Mouse (Mus musculus) hematopoietic multipotent progenitor cell, adult 10-12 weeks (in vitro differentiated cells): ENCODE results near the gene Olfr549. TPM values are rescaled to one million over a fixed set of nuclear protein-coding genes. Genes with fewer than 3 reads are reported as not detected.

ENCODE experiments used
- polyA plus RNA-seq: library from polyadenylated mRNA; stranded (reverse); fragments of >175 nt; gene quantifications from 2 replicates; pipeline ENCODE4 v1.2.3, GENCODE M21; 2012; ENCODE audit warnings: low replicate concordance

The Olfr549 gene
- polyA plus RNA-seq = not detected in 2 replicates

DNA sequence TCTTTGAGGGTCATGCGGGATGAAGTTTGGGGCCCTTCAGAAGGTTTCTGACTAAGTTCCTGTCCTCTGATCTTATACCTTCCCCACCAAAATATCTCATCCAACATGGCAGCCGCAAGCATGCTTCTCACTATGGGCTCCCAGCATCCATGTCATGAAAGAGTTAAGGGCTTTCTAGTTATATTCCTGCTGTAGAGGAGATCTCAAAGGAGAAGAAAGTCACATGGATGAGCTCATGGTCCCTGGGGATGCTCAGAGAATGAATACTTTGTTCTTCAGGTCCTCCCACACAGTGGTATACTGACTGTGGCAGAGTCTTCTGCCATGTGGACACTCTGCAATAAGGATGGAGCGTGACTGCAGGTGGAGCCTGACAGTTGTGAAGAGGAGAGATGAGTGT lies at the start of gene Olfr549:
TSS of gene Olfr549 (plus strand) at position 301 of the 400 bp plus-strand sequence.

GRCm38 (mm10) chr7:102534449-102534848 lies 15.2 kb upstream of the Olfr549 start, which contains the start of gene Olfr547:
Gene Olfr547 (plus strand): TSS chr7:102534749.

DNA sequence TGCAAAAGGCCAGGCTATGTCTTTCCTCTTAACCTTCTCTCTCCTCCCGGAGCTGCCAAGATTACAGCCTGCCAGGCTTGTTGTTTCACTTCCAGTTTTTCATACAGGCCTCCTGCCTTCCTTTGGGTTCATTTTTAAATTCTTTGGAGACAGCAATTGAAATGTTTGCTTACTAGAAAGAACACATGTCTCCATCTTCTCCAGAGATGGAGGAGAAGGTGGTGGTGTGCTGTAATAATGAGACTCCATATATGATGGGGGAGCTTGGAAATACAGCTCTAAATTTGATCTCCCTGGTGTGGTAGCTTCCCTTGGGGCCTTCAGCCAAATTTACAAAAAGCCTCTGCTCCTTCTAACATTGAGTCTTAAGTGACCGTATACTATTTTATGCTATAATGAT lies 9.1 kb upstream of the Olfr549 start, which contains the start of gene Olfr548-ps1:
TSS of gene Olfr548-ps1 (plus strand) at position 301 of the 400 bp plus-strand sequence.

GRCm38 (mm10) chr7:102564999-102565997 lies 15.6 kb downstream of the Olfr549 start, which contains the start of gene Trim21:
Gene Trim21 (minus strand): TSS chr7:102565486.

DNA sequence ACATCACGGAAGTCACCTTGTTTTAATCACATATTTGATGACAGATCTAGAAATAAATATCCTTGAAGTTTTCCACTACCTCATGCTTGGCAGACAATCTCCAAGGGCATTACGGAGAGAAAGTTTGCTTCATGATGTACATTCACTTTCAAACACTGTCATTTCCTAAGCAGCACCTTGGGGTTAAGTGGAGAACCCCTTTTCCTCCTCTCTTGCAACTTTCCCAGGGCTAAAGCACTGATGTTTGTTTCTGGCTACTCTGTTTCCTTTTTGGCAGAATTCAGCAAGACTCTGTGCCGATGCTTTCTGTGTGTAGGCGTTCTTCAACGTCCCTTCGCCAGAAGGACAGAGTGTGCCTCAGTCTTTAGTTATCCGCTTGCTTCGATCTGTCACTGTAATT lies 21.5 kb downstream of the Olfr549 start, which contains the start of gene Olfr550:
TSS of gene Olfr550 (plus strand) at position 301 of the 400 bp plus-strand sequence.

DNA sequence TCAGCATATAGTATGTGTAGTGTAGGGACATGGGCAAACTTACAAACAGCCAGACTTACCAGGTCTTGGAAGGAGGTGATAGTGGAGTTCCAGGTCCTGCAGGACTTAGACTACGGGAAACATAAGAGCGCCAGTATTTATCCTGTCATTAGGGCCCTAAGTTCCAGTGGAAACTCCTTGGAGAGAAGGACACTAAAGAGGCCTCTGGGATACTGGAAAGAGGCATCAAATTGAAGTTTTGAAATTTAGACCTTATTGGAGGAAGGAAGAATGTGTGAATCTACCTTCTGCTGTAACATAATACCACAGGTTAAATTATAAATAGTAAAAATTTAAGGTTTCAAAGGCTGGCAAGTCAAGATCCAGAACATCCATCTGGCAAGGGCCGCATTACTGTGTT lies 42.1 kb downstream of the Olfr549 start, which contains the start of gene Olfr551:
TSS of gene Olfr551 (minus strand) at position 101 of the 400 bp plus-strand sequence.

DNA sequence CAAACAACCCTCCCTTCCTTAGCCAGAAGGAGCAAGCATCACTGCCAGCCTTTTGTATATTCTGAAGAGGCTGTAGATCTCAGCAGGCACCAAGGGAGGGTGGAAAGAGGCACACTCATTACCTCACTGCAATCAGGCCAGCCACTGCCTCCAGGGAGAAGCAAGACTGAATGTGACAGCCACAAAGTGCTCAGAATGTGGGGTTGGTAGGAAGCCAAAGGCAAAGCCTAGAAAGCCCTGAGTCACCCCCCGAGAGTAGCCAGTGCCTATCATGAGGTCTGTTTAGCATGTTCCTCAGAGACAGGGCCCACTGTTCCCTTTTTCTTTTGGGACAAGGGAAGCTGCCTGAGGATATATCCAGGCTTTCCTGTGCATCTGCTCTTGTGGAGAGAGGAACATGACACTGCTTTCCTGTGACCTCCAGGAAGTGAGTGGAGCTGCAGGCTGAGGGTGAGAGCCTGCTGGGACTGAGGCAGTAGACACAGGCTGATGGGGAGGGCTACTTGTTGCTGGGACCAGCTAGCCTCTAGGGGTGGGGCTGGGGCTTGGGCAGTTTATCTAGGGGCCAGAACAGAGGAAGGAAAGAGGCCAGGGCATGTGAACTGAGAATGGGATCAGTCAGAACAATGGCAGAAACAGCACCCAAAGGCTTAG lies 47.8 kb downstream of the Olfr549 start, which contains the start of gene Olfr552:
TSS of gene Olfr552 (plus strand) at position 393 of the 654 bp plus-strand sequence.

Other genes with a start within 250 kb of the Olfr549 start
- 5.3 and 39.2 TPM in 2 replicates for gene Rrm1, start 108.2 kb upstream of the Olfr549 start, polyA plus RNA-seq
- not detected in 2 replicates for gene Olfr543, start 68.2 kb upstream of the Olfr549 start, polyA plus RNA-seq
- not detected in 2 replicates for gene Olfr544, start 61.6 kb upstream of the Olfr549 start, polyA plus RNA-seq
- gene Olfr545, start 50.3 kb upstream of the Olfr549 start, polyA plus RNA-seq = not detected in 2 replicates
- not detected in 2 replicates for gene Olfr547, start 15.1 kb upstream of the Olfr549 start, polyA plus RNA-seq
- not detected in 2 replicates for gene Olfr548-ps1, start 9.0 kb upstream of the Olfr549 start, polyA plus RNA-seq
- 11.8 and 24.5 TPM in 2 replicates for gene Trim21, start 15.6 kb downstream of the Olfr549 start, polyA plus RNA-seq
- gene Olfr550, start 21.6 kb downstream of the Olfr549 start, polyA plus RNA-seq = not detected in 2 replicates
- not detected in 2 replicates for gene Olfr551, start 42.0 kb downstream of the Olfr549 start, polyA plus RNA-seq
- not detected in 2 replicates for gene Olfr552, start 47.9 kb downstream of the Olfr549 start, polyA plus RNA-seq
- gene Olfr553, start 68.3 kb downstream of the Olfr549 start, polyA plus RNA-seq = not detected in 2 replicates
- gene Olfr554, start 88.6 kb downstream of the Olfr549 start, polyA plus RNA-seq = not detected in 2 replicates
- not detected in 2 replicates for gene Olfr555, start 109.0 kb downstream of the Olfr549 start, polyA plus RNA-seq
- gene Olfr556, start 115.0 kb downstream of the Olfr549 start, polyA plus RNA-seq = not detected in 2 replicates
- gene Trim68, start 137.5 kb downstream of the Olfr549 start, polyA plus RNA-seq = 5.2 and 5.8 TPM in 2 replicates
- not detected in 2 replicates for gene Olfr557, start 146.0 kb downstream of the Olfr549 start, polyA plus RNA-seq
- not detected in 2 replicates for gene Olfr558, start 152.3 kb downstream of the Olfr549 start, polyA plus RNA-seq
- gene Olfr33, start 169.2 kb downstream of the Olfr549 start, polyA plus RNA-seq = not detected in 2 replicates
- not detected in 2 replicates for gene Olfr559, start 177.6 kb downstream of the Olfr549 start, polyA plus RNA-seq
- not detected in 2 replicates for gene Olfr560, start 209.5 kb downstream of the Olfr549 start, polyA plus RNA-seq
- not detected in 2 replicates for gene Olfr78, start 209.6 kb downstream of the Olfr549 start, polyA plus RNA-seq
- not detected in 2 replicates for gene Olfr561, start 221.4 kb downstream of the Olfr549 start, polyA plus RNA-seq